Mouse (Mus musculus) kidney, adult 2 months (tissue): ENCODE data around the gene Sgcd.

Source experiments
- CTCF ChIP-seq: fragments of 200-500 bp; conservative IDR thresholded peaks from 2 replicates; pipeline ENCODE4 v1.5.1; 2011; ENCODE audit warnings: low read depth, mild to moderate bottlenecking, control low read depth, low read length, moderate library complexity, mixed read lengths; ENCODE audit not compliant: insufficient read depth, insufficient read length
- POLR2A ChIP-seq: fragments of 200-500 bp; IDR thresholded peaks from one replicate; pipeline ENCODE4 v1.6.1; 2011; ENCODE audit warnings: low read depth, low read length, control low read depth

- TF ChIP-seq CTCF: no peak
- TF ChIP-seq POLR2A: no peak
Observed at GRCm38 (mm10) chr11:47704930-47705787, 283.6 kb downstream of the Sgcd start.
